Mouse (Mus musculus) erythroid progenitor cell, adult 5-6 weeks (primary cell): ENCODE measurements around the gene Nlrp3. TPM values are rescaled to one million over a fixed set of nuclear protein-coding genes. Genes with fewer than 3 reads are reported as not detected.
"Not testable (repeated sequence)": the region's sequence is repeated elsewhere in the genome, so short reads cannot be mapped to it uniquely, and the experiment has no call there.

Source experiments
- ATAC-seq: replicated peaks from 2 replicates; pipeline ENCODE4 v1.8.0; 2016; ENCODE audit warnings: moderate number of reproducible peaks, mild to moderate bottlenecking, moderate TSS enrichment, inconsistent platforms; ENCODE audit not compliant: poor library complexity, low FRiP score, severe bottlenecking
- total RNA-seq, 2 experiments: library from RNA; stranded (forward) in 1 of 2; stranded (reverse) in 1 of 2; fragments of 150-400 nt in 1 of 2; fragments of 186-747, 209-891 nt in 1 of 2; gene quantifications; 2 replicates each; pipeline versions ENCODE4 v1.2.3 to v1.2.4; 2015 to 2017; ENCODE audit warnings: low replicate concordance in 2 of 2

Gene Nlrp3
- total RNA-seq, 2 experiments from 2014 or later, result 0.84 to 1.3 TPM

GRCm38 (mm10) chr11:59530870-59531535, 10.4 kb upstream of the Nlrp3 start:
- ATAC-seq, result 0 out of 2 replicates have a peak, but pooled peaks have one; percentile 34

DNA sequence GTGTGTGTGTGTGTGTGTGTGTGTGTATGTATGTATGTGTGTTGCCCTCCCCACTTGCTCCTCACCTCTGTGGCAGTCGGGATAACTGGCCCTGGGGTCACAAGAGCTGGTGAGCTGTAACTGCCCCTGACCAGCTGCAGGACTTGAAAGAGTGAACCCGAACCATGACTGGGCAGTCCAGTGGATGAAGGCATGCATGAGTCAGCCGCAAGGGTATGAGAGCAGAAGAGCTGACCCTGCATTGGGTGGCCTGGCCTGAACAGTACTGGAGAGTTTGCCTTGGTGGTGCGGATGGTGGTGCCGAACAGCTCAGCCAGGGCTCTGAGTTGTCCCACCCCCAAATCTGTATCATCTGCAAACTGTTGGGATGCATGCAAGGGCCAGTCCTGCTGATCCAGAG, 9.8 kb upstream of the Nlrp3 start:
- no peak for ATAC-seq

- no peak for ATAC-seq
Observed at GRCm38 (mm10) chr11:59537218-59538130, 3.9 kb upstream of the Nlrp3 start.

DNA sequence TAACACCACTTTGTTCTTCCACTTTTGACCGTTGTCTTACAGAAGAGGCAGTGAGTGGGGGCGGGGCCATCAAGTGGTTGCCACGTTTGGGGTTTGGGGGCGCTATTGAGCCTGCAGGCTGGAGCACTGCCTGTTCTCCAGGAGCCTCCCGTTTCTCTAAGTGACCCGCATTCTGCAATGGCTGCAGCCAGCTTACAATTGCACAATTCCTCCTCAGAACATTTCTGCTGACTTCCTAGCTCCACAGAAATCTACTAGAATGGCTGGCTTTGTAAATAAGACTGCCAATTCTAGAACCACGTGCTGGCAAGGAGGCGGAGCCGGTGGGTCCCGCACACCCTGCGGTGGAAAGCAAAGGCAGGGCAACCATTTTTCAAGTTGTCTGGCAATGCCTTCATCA, 3.0 kb upstream of the Nlrp3 start:
- no peak for ATAC-seq

- no peak for ATAC-seq
Observed at GRCm38 (mm10) chr11:59540123-59540522, 1.2 kb upstream of the Nlrp3 start.

DNA sequence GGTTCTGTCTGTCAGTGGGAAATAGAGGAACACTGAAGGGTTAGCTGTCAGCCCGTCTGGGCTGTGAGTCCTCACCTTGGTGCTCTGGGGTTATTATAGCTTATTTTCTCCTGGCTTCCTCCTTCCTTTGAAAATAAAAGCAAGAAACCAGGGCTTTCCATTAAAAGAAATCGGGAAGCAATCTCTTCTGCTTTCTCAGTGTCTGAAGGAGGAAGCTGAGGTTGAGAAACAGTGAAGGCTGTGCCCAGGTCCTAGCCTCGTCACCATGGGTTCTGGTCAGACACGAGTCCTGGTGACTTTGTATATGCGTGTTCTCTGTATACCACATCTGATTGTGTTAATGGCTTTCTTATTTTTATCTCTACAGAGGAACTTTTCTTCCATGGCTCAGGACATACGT, 1.1 kb downstream of the Nlrp3 start:
- no peak for ATAC-seq

GRCm38 (mm10) chr11:59543376-59543775, 2.0 kb downstream of the Nlrp3 start:
- ATAC-seq, result no peak

GRCm38 (mm10) chr11:59544005-59544404, 2.6 kb downstream of the Nlrp3 start:
- no peak for ATAC-seq

DNA sequence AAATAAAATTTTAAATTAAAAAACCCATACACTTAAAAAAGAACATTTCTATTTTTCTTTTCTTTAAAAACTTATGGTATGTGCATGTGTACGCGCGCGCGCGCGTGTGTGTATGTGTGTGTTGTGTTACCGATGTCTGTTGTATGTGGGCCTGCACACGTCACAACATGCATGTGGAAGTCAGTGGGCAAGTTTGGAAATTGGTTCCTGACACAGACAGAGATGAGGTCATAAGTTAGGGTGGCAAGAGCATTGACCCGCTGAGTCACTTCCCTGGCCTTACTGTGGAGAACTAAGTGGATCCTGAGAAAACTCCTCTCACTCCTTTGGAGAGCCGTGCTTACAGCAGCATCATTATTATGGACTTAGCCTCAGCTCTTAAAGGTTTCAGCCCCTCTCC, 12.8 kb downstream of the Nlrp3 start:
- no peak for ATAC-seq

DNA sequence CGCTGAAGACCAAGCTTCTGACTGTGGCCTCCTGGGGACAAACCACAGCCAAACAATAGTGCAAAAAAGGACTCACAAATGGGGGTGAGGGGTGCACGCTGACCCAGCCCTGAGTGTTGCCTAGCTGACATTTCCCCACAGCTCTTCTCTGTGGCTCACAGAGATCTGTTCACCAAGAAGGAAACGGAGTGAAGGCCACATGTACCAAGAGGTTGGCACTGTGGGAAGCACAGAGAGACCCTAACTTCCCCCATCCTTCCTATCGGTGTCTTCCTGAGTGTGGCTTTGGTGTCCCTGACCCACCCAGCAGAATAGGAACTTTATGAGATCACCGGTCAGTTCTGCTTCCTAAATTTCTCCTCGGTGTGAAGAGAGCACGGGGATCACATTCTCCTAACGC, 13.2 kb downstream of the Nlrp3 start:
- no peak for ATAC-seq

- ATAC-seq, result no peak
Observed at GRCm38 (mm10) chr11:59560906-59561305, 19.5 kb downstream of the Nlrp3 start.

GRCm38 (mm10) chr11:59562336-59562735, 21.0 kb downstream of the Nlrp3 start:
- no peak for ATAC-seq

- ATAC-seq, result no peak
Observed at GRCm38 (mm10) chr11:59562837-59563236, 21.5 kb downstream of the Nlrp3 start.

- ATAC-seq, result no peak
Observed at GRCm38 (mm10) chr11:59569306-59569705, 27.9 kb downstream of the Nlrp3 start.

GRCm38 (mm10) chr11:59575726-59576125, 34.4 kb downstream of the Nlrp3 start:
- ATAC-seq, result no peak

DNA sequence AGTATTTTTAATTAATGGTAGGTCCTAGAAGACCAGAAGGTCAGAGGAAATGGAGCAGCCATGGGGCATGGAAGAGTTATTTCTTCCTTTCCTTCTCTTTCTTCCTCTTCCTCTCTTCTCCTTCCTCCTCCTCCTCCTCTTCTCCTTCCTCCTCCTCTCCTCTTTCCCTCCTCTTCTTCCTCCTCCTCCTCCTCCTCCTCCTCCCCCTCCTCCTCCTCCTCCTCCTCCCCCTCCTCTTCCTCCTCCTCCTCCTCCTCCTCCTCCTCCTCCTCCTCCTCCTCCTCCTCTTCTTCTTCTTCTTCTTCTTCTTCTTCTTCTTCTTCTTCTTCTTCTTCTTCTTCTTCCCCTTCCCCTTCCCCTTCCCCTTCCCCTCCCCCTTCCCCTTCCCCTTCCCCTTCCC, 34.8 kb downstream of the Nlrp3 start, which contains the start of gene Olfr222:
Gene Olfr222, minus strand, starts transcription at position 101 of the 400 bp plus-strand sequence.
- not testable (repeated sequence) for ATAC-seq

GRCm38 (mm10) chr11:59584539-59584938, 43.2 kb downstream of the Nlrp3 start:
- ATAC-seq, result no peak

- ATAC-seq, result no peak
Observed at GRCm38 (mm10) chr11:59589496-59589895, 48.1 kb downstream of the Nlrp3 start.

DNA sequence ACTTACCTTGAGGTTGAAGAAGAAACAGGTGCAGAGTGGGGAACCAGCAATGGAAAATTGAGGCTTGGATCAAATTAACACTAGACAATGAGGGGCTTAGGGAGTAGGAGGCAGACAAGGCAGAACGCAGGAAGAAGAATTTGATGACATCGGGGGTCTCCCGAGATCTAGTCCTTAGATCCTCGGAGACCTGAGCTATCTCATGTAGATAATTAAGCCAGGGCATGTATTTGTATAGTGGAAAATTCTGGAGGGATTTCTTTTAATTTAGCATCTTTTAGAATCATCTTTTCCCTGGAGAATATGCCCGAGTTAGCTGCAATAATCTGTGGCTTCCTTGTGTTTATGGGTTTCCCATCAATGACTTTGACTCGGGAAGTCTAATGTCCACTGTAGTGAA, 51.8 kb downstream of the Nlrp3 start, which contains the start of gene Olfr223:
Gene Olfr223, minus strand, starts transcription at position 101 of the 400 bp plus-strand sequence.
- no peak for ATAC-seq

DNA sequence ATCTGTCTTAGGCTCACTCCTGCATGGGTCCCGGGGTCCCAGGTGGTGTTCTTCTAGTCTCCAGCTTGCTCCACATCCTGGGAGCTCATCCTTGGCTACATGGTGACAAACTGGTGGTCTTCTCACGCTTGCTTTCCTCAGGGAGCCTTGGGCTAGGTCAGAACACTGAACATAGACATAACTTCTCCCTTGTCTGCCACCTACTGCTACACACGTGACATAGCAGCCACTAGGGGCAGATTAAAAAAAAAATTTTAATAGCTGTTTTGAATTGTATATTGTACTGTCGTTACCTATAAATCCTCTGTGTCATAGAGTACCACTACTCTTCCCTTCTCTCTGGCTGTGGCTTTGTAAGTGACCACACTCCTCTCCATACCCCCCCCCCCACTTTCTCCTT, 54.7 kb downstream of the Nlrp3 start:
- no peak for ATAC-seq

DNA sequence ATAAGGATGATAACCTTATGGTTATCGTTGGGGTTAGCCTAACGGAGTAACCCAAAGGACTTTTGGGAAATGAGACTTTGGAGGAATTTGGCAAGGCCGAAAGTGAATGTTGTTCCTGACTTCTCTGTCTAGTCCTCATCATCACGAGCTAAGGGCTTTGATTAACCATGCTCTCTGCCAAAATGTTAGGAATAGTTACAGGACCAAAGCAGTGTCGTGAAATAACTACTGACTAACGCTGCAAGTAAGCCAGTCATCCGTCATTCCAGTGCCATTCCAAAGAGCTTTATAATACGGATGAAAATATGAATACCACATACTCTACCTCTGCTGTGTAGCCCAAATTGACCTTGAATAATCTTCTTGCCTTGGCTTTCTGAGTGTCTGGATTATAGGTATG, 55.6 kb downstream of the Nlrp3 start:
- no peak for ATAC-seq
